Mouse (Mus musculus) Patski (cell line): ENCODE data around the gene Myod1. TPM values are rescaled to one million over a fixed set of nuclear protein-coding genes. Genes with fewer than 3 reads are reported as not detected.

Experiments used
- ATAC-seq: fragments of 100-300 bp; one replicate; pipeline ENCODE4 v1.8.0; 2021
- CTCF ChIA-PET: fragments of 350-600 bp; sonication (Branson Sonifier 250); formaldehyde crosslinking; loops from one replicate; lab custom pipeline; 2022; ENCODE audit warnings: inconsistent platforms; lab: Charles Lee
- POLR2A ChIA-PET: fragments of 350-600 bp; sonication (Branson Sonifier 250); formaldehyde crosslinking; loops from one replicate; lab custom pipeline; 2022; ENCODE audit warnings: antibody characterized with exemption, inconsistent platforms; lab: Charles Lee
- DNase-seq: peaks from one replicate; pipeline ENCODE4 v3.0.0-alpha.2; 2011; ENCODE audit warnings: low read depth, low spot score
- H3K27me3 ChIP-seq: fragments of 371-371 bp; one replicate; pipeline ENCODE4 v1.5.1; 2021
- CTCF ChIP-seq: fragments of 100-300 bp; IDR thresholded peaks from one replicate; pipeline ENCODE4 v1.5.1; 2021
- in situ Hi-C: fragments of 300-500 bp; cut with MboI; formaldehyde crosslinking; loops from 3 replicates; pipeline ENCODE4 v1.11.1; 2018; ENCODE audit warnings: low pct_unique_long_range_greater_than_20kb, mixed read lengths
- polyA plus RNA-seq: library from polyadenylated mRNA; unstranded; gene quantifications from one replicate; pipeline ENCODE4 v1.2.3, GENCODE M21; 2021

Gene Myod1
- polyA plus RNA-seq, 1 experiment from 2014 or later: not detected

DNA sequence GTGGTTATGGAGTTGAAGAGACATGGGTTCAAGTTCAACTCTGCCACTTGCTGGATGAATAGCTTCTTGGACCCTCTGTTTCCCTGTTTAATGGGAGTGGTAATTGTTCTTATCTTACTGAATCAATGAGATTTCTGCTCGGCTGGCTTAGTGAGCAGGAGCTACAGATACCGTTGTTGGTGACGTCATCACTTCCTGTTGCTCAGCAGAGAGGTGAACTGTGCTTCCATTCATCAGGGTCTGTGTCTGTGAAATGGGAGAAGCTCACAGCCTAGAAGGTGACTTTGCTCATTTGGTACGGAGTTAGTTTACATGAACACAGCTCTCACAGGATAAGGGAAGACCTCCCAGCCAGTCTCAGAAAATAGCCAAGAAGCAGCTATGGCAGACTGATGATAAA lies 22.4 kb upstream of the Myod1 start:
- CTCF ChIA-PET: interaction anchor here (0.8 kb wide), 1 partner anchor 23 kb away, joined by 3 read pairs; no protein-coding TSS in a partner anchor
- POLR2A ChIA-PET: no interaction called here
- ATAC-seq: no peak

DNA sequence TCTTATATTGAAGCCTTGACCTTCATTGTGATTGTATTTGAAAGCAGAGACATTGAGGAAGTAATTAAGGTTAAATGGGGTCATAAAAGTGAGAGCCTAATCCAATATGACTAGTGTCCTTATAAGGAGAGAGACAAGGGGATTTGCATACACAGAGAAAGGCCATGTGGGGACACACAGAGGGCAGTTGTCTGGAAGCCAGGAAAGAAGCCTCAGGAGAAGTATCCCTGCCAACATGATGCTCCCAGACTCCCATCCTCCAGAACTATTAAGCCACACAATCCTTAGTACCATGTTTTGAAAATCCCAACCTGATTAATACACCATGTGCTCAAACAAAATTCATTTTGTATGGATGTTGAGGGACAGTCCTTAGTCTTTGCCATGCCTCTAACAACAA lies 14.5 kb upstream of the Myod1 start:
- CTCF ChIA-PET: no interaction called here
- ATAC-seq (no peak), DNase-seq (no peak)
- POLR2A ChIA-PET: no interaction called here
- in situ Hi-C loops: no loop called here
- H3K27me3 ChIP-seq: peaks cover 9% of the 10 kb centered on the region
- TF ChIP-seq CTCF: no peak

More for the DNA sequence above, 22.4 kb upstream of the Myod1 start:
- peaks cover 9% of the 10 kb centered on the region for H3K27me3 ChIP-seq
- in situ Hi-C loops: no loop called here
- no peak for TF ChIP-seq CTCF
- no peak for DNase-seq

DNA sequence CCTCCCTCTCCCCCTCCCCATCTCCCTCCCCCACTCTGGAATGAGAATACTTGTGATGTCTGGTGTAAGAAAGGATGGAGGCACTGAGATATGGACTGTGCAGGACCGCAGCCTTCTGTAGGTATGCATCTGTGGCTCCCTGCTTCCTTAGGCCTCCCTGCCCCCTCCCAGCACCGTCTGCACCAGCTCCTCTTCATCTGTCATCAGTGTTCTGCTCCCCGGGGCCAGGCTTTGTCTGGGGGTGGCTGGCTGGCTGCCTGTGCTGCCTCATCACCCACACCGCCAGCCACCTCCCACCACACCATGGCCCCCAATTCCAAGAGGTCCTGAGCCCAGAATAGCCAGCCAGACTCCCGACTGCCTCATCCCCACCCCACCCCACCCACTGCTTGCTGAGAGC lies 12.1 kb upstream of the Myod1 start:
- in situ Hi-C loops: no loop called here
- no peak for ATAC-seq
- ChIA-PET CTCF (no interaction called here), POLR2A (no interaction called here)
- no peak for TF ChIP-seq CTCF
- H3K27me3 ChIP-seq: peaks cover 12% of the 10 kb centered on the region
- no peak for DNase-seq

DNA sequence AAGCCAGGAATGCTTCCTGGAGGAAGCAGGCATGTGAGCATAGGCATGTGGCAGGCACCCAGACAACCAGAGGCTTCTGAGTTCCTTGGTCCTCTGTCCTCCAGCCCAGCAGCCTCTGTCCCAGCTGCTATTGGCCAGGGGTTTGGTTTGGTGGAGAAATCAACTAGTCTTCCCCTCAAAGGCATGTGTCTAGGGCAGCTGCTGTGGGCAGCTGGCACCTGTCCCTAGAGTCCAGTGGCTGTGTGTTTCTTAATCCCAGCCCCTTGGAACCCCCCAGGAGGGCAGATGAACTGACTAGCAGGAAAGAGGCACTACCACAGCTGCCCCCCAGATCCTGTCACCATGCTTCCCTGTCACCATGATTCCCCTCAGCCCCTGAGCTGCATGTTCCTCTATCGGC lies 10.5 kb upstream of the Myod1 start:
- H3K27me3 ChIP-seq: peaks cover 12% of the 10 kb centered on the region
- in situ Hi-C loops: no loop called here
- ATAC-seq: no peak
- ChIA-PET CTCF (no interaction called here), POLR2A (no interaction called here)
- TF ChIP-seq CTCF: no peak
- DNase-seq: no peak

DNA sequence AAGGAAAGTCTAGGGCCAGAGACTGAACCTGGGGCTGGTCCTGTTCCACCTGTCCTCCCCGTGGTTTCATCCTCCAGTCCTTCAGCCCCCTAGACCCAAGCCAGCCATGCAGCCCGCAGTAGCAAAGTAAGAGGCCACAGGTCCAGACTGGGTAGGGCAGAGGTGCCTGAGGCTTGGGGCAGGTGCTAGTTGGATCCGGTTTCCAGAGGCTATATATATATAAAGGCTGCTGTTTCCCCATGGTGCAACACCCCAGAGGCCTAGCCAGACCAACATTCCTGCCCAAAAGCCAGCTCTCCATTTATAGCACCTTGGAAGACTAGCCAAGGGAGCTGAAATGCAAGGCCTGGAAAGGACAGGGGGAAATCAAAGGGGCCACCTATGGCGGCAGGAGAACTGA lies 5.2 kb upstream of the Myod1 start:
- DNase-seq (no peak), ATAC-seq (no peak)
- peaks cover 28% of the 10 kb centered on the region for H3K27me3 ChIP-seq
- CTCF ChIA-PET: no interaction called here
- in situ Hi-C loops: no loop called here
- POLR2A ChIA-PET: interaction anchor here (0.6 kb wide), 1 partner anchor 16 kb away, joined by 3 read pairs; no protein-coding TSS in a partner anchor
- no peak for TF ChIP-seq CTCF

DNA sequence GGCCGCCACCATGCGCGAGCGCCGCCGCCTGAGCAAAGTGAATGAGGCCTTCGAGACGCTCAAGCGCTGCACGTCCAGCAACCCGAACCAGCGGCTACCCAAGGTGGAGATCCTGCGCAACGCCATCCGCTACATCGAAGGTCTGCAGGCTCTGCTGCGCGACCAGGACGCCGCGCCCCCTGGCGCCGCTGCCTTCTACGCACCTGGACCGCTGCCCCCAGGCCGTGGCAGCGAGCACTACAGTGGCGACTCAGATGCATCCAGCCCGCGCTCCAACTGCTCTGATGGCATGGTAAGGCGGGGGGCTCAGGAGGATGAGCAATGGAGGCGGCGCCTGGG lies 703 bp downstream of the Myod1 start:
- H3K27me3 ChIP-seq: peaks cover 48% of the 10 kb centered on the region
- TF ChIP-seq CTCF: no peak
- POLR2A ChIA-PET: no interaction called here
- CTCF ChIA-PET: no interaction called here
- in situ Hi-C loops: no loop called here
- no peak for DNase-seq
- no peak for ATAC-seq

DNA sequence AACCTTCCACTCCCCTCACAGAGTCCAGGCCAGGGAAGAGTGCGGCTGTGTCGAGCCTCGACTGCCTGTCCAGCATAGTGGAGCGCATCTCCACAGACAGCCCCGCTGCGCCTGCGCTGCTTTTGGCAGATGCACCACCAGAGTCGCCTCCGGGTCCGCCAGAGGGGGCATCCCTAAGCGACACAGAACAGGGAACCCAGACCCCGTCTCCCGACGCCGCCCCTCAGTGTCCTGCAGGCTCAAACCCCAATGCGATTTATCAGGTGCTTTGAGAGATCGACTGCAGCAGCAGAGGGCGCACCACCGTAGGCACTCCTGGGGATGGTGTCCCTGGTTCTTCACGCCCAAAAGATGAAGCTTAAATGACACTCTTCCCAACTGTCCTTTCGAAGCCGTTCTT lies 1.8 kb downstream of the Myod1 start:
- CTCF ChIA-PET: no interaction called here
- H3K27me3 ChIP-seq: peaks cover 42% of the 10 kb centered on the region

DNA sequence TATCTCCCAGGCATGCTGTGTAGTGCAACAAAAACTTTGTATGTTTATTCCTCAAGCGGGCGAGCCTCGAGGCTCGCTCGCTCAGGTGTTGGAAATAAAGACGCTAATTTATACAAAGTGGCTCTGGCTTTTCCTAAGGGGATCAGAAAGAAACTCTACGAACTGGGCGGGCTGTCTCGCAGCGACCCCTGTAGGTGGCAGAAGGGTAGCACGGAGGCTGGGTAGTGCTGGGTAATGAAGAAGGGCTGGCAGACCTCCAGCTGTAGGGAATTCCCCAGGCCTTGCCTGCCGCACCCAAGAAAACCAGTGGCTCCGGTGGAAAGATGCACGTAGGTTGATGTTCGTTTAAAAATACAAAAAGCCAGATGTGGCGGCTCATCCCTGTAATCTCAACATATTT lies 2.7 kb downstream of the Myod1 start:
- in situ Hi-C loops: no loop called here
- H3K27me3 ChIP-seq: peaks cover 39% of the 10 kb centered on the region
- TF ChIP-seq CTCF: peak; percentile 75
- POLR2A ChIA-PET: no interaction called here
- ATAC-seq: no peak
- CTCF ChIA-PET: no interaction called here
- DNase-seq: no peak

More for the DNA sequence above, 1.8 kb downstream of the Myod1 start:
- in situ Hi-C loops: no loop called here
- peak; percentile 38 for TF ChIP-seq CTCF
- POLR2A ChIA-PET: no interaction called here
- DNase-seq: no peak
- no peak for ATAC-seq

DNA sequence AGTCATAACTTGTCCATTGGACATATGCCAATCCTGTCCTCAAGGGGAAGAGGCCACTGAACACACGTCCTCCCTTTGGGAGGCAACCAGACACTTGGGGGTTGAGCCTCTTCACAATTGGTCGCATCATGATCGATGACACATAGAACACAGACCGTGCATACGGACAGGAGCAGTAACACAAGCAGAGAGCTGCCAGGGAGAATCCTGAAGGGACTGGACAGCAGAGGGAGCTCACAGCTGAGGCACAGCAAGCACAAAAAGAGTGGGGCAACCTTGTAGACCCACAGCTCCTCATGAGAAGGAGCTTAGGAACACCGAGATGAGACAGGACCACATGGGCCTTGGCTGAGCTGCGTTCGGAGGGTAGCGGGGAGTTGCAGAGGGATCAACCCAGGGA lies 4.4 kb downstream of the Myod1 start:
- ChIA-PET CTCF (no interaction called here), POLR2A (no interaction called here)
- in situ Hi-C loops: loop anchor here (5.0 kb wide), 1 partner anchor 98 kb away; no protein-coding TSS in a partner anchor
- no peak for DNase-seq
- no peak for TF ChIP-seq CTCF
- H3K27me3 ChIP-seq: peaks cover 38% of the 10 kb centered on the region
- ATAC-seq: no peak

DNA sequence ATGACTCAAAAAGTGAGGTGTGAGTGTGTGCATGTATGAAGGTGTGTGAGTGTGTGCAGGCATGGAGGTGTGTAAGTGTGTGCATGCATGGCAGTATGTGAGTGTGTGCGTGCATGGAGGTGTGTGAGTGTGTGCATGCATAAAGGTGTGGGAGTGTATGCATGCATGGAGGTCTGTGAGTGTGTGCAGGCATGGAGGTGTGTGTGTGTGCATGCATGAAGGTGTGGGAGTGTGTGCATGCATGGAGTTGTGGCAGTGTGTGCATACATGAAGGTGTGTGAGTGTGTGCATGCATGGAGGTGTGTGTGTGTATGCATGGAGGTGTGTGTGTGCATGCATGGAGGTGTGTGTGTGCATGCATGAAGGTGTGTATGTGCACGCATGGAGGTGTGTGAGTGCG lies 11.2 kb downstream of the Myod1 start:
- in situ Hi-C loops: no loop called here
- ATAC-seq (no peak), DNase-seq (no peak)
- ChIA-PET CTCF (no interaction called here), POLR2A (no interaction called here)
- peaks cover 20% of the 10 kb centered on the region for H3K27me3 ChIP-seq
- TF ChIP-seq CTCF: no peak

DNA sequence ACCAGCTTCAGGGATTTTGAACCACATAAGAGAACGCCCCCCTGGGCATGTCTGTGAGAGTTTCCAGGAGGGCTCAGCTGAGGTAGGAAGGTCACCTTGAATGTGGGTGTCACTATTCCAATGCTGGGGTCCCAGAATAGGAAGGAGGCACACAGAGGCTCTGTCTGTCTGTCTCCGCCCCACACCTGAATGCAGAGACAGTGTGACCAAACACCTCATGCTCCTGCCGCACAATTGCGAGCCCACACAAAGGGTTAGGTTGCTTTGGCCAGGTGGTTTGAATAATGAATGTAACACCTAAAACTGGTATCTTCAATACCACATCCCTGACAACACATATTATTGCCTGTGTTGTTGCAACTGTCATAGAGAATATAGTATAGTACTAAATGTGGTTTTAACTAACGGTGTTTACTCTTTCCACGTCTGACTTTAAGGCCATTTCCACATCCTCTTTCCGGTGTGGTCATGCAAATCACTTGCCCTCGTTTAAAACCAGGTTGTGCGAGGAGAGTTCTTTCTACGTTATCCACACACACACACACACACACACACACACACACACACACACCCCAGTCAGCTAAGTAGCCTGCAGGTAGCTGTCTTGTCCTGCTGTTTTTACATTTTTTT lies 13.3 kb downstream of the Myod1 start:
- no peak for ATAC-seq

More for the DNA sequence above, 13.3 kb downstream of the Myod1 start:
- POLR2A ChIA-PET: interaction anchor here (0.6 kb wide), 1 partner anchor 183 kb away, joined by 4 read pairs; no protein-coding TSS in a partner anchor
- no peak for DNase-seq
- in situ Hi-C loops: loop anchor here (5.0 to 10.0 kb wide), 2 partner anchors 175 to 218 kb away; no protein-coding TSS in a partner anchor
- H3K27me3 ChIP-seq: peaks cover 26% of the 10 kb centered on the region
- CTCF ChIA-PET: interaction anchor here (8.8 kb wide), 1 partner anchor 218 kb away, joined by 106 read pairs; no protein-coding TSS in a partner anchor
- no peak for TF ChIP-seq CTCF
